Mouse (Mus musculus) forebrain, embryonic 14.5 days (tissue): ENCODE data around the gene Six1. TPM values are rescaled to one million over a fixed set of nuclear protein-coding genes. Genes with fewer than 3 reads are reported as not detected.
A peak's percentile ranks its signal among the peaks of the same experiment; 100 is the strongest.

ENCODE experiments used
- ATAC-seq: fragments of 200-750 bp; cut with Nextera tagmentation; 2 replicates; pipeline ENCODE4 v1.8.0; 2017; ENCODE audit warnings: mild to moderate bottlenecking, moderate library complexity
- DNase-seq: peaks from one replicate; pipeline ENCODE4 v3.0.0-alpha.2; 2015; ENCODE audit warnings: low spot score
- H3K27ac ChIP-seq: fragments of 300-500 bp; sonication (generic); 2 replicates; pipeline ENCODE4 v1.5.1; 2014; ENCODE audit warnings: low read depth, mild to moderate bottlenecking, control low read depth, low read length, moderate library complexity
- H3K27me3 ChIP-seq: fragments of 300-500 bp; sonication (generic); replicated peaks from 2 replicates; pipeline ENCODE4 v1.6.1; 2014; ENCODE audit warnings: low read length, control low read depth, mixed read lengths; ENCODE audit not compliant: control insufficient read depth, insufficient read depth
- H3K36me3 ChIP-seq: fragments of 300-500 bp; sonication (generic); 2 replicates; pipeline ENCODE4 v1.6.1; 2014; ENCODE audit warnings: low read length, control low read depth; ENCODE audit not compliant: control insufficient read depth, insufficient read depth
- H3K4me1 ChIP-seq: fragments of 300-500 bp; sonication (generic); 2 replicates; pipeline ENCODE4 v1.6.1; 2014; ENCODE audit warnings: antibody characterized with exemption, low read length, control low read depth; ENCODE audit not compliant: control insufficient read depth, insufficient read depth
- H3K4me2 ChIP-seq: fragments of 300-500 bp; sonication (generic); 2 replicates; pipeline ENCODE4 v1.6.1; 2014; ENCODE audit warnings: mild to moderate bottlenecking, control low read depth, low read length
- H3K4me3 ChIP-seq: fragments of 300-500 bp; sonication (generic); 2 replicates; pipeline ENCODE4 v1.5.1; 2014; ENCODE audit warnings: low read depth, low read length, control low read depth
- H3K9ac ChIP-seq: fragments of 300-500 bp; sonication (generic); 2 replicates; pipeline ENCODE4 v1.6.1; 2014; ENCODE audit warnings: mild to moderate bottlenecking, low read length, control low read depth, moderate library complexity
- H3K9me3 ChIP-seq: fragments of 300-500 bp; sonication (generic); replicated peaks from 2 replicates; pipeline ENCODE4 v1.6.1; 2016; ENCODE audit warnings: low read length, control low read depth, mixed read lengths; ENCODE audit not compliant: control insufficient read depth
- WGBS: fragments of 180-500 bp; shearing (Covaris S2); extraction: QIAGEN DNeasy Blood & Tissue Kit; methylation state at CpG from one replicate; pipeline ENCODE4 v1.1.7; 2014; 5-methylcytosine and 5-hydroxymethylcytosine counted together
- polyA plus RNA-seq: library from polyadenylated mRNA; unstranded; fragments of >200 nt; fragmentation: Nextera tagmentation; extraction: Ambion mirVana; gene quantifications from 2 replicates; pipeline ENCODE4 v1.2.1, GENCODE M21; 2014

Six1 gene
- polyA plus RNA-seq, 1 experiment from 2014 or later: 0.36 TPM

GRCm38 (mm10) chr12:73052036-73052650 is 1.5 kb downstream of the Six1 start:
- Histone ChIP-seq H3K27me3 (peaks cover 87% of the 10 kb centered on the region), H3K4me3 (no peak overlapping the region), H3K36me3 (no peaks in the 10 kb centered on the region), H3K9ac (no peak overlapping the region), H3K9me3 (no peaks in the 10 kb centered on the region), H3K27ac (no peak overlapping the region), H3K4me1 (no peaks in the 10 kb centered on the region), H3K4me2 (no peak overlapping the region)
- DNase-seq: no peak
- no peak for ATAC-seq
- WGBS: under 1% methylated on average over 19 of the region's 19 CpGs

GRCm38 (mm10) chr12:73050811-73051580 is 2.7 kb downstream of the Six1 start:
- no peak overlapping the region for H3K4me3 ChIP-seq
- DNase-seq: no peak
- ATAC-seq: no peak

GRCm38 (mm10) chr12:73050305-73050704 is 3.4 kb downstream of the Six1 start:
- no peak overlapping the region for H3K4me2 ChIP-seq
- H3K27ac ChIP-seq: no peak overlapping the region
- no peak overlapping the region for H3K4me3 ChIP-seq
- no peaks in the 10 kb centered on the region for H3K4me1 ChIP-seq
- no peak overlapping the region for H3K9ac ChIP-seq
- H3K27me3 ChIP-seq: peaks cover 90% of the 10 kb centered on the region
- under 1% methylated on average over 13 of the region's 13 CpGs for WGBS
- no peaks in the 10 kb centered on the region for H3K9me3 ChIP-seq
- no peak for DNase-seq
- no peaks in the 10 kb centered on the region for H3K36me3 ChIP-seq
- ATAC-seq: no peak

More at GRCm38 (mm10) chr12:73050811-73051580, 2.7 kb downstream of the Six1 start:
- no peak overlapping the region for H3K9ac ChIP-seq
- no peaks in the 10 kb centered on the region for H3K9me3 ChIP-seq
- no peaks in the 10 kb centered on the region for H3K4me1 ChIP-seq
- H3K4me2 ChIP-seq: no peak overlapping the region
- H3K27ac ChIP-seq: no peak overlapping the region
- WGBS: under 1% methylated on average over 15 of the region's 15 CpGs
- no peaks in the 10 kb centered on the region for H3K36me3 ChIP-seq
- H3K27me3 ChIP-seq: peaks cover 90% of the 10 kb centered on the region

- Histone ChIP-seq H3K27me3 (peaks cover 89% of the 10 kb centered on the region), H3K36me3 (no peaks in the 10 kb centered on the region), H3K4me3 (no peak overlapping the region), H3K4me2 (no peak overlapping the region), H3K27ac (no peak overlapping the region), H3K4me1 (no peaks in the 10 kb centered on the region), H3K9me3 (no peaks in the 10 kb centered on the region), H3K9ac (no peak overlapping the region)
- DNase-seq: no peak
- ATAC-seq: no peak
- WGBS: under 1% methylated on average over 19 of the region's 19 CpGs
Observed at GRCm38 (mm10) chr12:73049520-73050225, 4.0 kb downstream of the Six1 start.

GRCm38 (mm10) chr12:73048537-73048936 is 5.2 kb downstream of the Six1 start:
- no peak for ATAC-seq

GRCm38 (mm10) chr12:73047576-73047975 is 6.1 kb downstream of the Six1 start:
- Histone ChIP-seq H3K4me2 (no peak overlapping the region), H3K27me3 (peaks cover 93% of the 10 kb centered on the region), H3K36me3 (no peaks in the 10 kb centered on the region), H3K4me3 (no peak overlapping the region), H3K9me3 (no peaks in the 10 kb centered on the region), H3K9ac (no peak overlapping the region), H3K4me1 (no peaks in the 10 kb centered on the region), H3K27ac (no peak overlapping the region)
- 3% methylated on average over 2 of the region's 2 CpGs for WGBS
- DNase-seq (no peak), ATAC-seq (no peak)

More at GRCm38 (mm10) chr12:73048537-73048936, 5.2 kb downstream of the Six1 start:
- no peak overlapping the region for H3K4me3 ChIP-seq
- H3K4me1 ChIP-seq: no peaks in the 10 kb centered on the region
- no peak overlapping the region for H3K9ac ChIP-seq
- peaks cover 89% of the 10 kb centered on the region for H3K27me3 ChIP-seq
- 0% methylated on average over 3 of the region's 3 CpGs for WGBS
- no peak overlapping the region for H3K4me2 ChIP-seq
- H3K9me3 ChIP-seq: no peaks in the 10 kb centered on the region
- DNase-seq: no peak
- H3K27ac ChIP-seq: no peak overlapping the region
- H3K36me3 ChIP-seq: no peaks in the 10 kb centered on the region

- WGBS: under 1% methylated on average over 38 of the region's 38 CpGs
- no peak overlapping the region for H3K27ac ChIP-seq
- H3K4me1 ChIP-seq: no peaks in the 10 kb centered on the region
Observed at GRCm38 (mm10) chr12:73046607-73047180, 7.0 kb downstream of the Six1 start.

GRCm38 (mm10) chr12:73045724-73046606 is 7.7 kb downstream of the Six1 start:
- Histone ChIP-seq H3K9ac (no peak overlapping the region), H3K36me3 (no peaks in the 10 kb centered on the region), H3K4me3 (peak overlapping the region; percentile 13), H3K27me3 (peaks cover 93% of the 10 kb centered on the region), H3K4me1 (no peaks in the 10 kb centered on the region), H3K4me2 (peak overlapping the region; percentile 49), H3K9me3 (no peaks in the 10 kb centered on the region), H3K27ac (no peak overlapping the region)
- WGBS: under 1% methylated on average over 83 of the region's 85 CpGs
- ATAC-seq: peak; percentile 42
- no peak for DNase-seq

More at GRCm38 (mm10) chr12:73046607-73047180, 7.0 kb downstream of the Six1 start:
- no peaks in the 10 kb centered on the region for H3K36me3 ChIP-seq
- peaks cover 93% of the 10 kb centered on the region for H3K27me3 ChIP-seq
- DNase-seq: peak; percentile 85
- H3K4me3 ChIP-seq: peak overlapping the region; percentile 13
- no peak overlapping the region for H3K9ac ChIP-seq
- peak overlapping the region; percentile 49 for H3K4me2 ChIP-seq
- peak; percentile 86 for ATAC-seq
- H3K9me3 ChIP-seq: no peaks in the 10 kb centered on the region
